Mouse (Mus musculus) layer of hippocampus, postnatal 10 days (tissue): ENCODE results near the gene Wbp4. TPM values are rescaled to one million over a fixed set of nuclear protein-coding genes. Genes with fewer than 3 reads are reported as not detected.
"Not testable (repeated sequence)": the region's sequence is repeated elsewhere in the genome, so short reads cannot be mapped to it uniquely, and the experiment has no call there.

ENCODE experiments used
- DNase-seq, 2 experiments: peaks; one replicate each; pipeline ENCODE4 v3.0.0; 2021; ENCODE audit warnings: low spot score in 2 of 2
- total RNA-seq, 2 experiments: library from RNA; stranded (reverse); gene quantifications; 2 replicates each; pipeline ENCODE4 v1.2.3; 2021

Wbp4 gene
- total RNA-seq, 2 experiments from 2014 or later: 49.7 to 51.2 TPM

GRCm38 (mm10) chr14:79460988-79461387, 20.3 kb downstream of the Wbp4 start:
- no peak for DNase-seq

DNA sequence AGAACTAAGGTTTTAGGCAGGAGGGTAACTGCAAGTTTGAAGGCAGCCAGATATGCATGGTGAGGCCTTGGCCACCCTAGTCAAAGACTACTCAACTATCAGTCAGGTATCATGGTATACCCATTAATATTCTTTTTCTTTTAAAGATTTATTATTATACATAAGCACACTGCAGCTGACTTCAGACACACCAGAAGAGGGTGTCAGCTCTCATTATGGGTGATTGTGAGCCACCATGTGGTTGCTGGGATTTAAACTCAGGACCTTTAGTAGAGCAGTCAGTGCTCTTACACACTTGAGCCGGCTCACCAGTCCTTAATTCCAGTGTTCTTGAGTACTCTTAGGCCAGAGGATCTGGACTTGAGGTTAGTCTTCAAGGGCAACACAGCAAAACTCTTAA, 20.9 kb downstream of the Wbp4 start:
- DNase-seq: no peak

GRCm38 (mm10) chr14:79452591-79452934, 28.8 kb downstream of the Wbp4 start:
- DNase-seq: not testable (repeated sequence)

DNA sequence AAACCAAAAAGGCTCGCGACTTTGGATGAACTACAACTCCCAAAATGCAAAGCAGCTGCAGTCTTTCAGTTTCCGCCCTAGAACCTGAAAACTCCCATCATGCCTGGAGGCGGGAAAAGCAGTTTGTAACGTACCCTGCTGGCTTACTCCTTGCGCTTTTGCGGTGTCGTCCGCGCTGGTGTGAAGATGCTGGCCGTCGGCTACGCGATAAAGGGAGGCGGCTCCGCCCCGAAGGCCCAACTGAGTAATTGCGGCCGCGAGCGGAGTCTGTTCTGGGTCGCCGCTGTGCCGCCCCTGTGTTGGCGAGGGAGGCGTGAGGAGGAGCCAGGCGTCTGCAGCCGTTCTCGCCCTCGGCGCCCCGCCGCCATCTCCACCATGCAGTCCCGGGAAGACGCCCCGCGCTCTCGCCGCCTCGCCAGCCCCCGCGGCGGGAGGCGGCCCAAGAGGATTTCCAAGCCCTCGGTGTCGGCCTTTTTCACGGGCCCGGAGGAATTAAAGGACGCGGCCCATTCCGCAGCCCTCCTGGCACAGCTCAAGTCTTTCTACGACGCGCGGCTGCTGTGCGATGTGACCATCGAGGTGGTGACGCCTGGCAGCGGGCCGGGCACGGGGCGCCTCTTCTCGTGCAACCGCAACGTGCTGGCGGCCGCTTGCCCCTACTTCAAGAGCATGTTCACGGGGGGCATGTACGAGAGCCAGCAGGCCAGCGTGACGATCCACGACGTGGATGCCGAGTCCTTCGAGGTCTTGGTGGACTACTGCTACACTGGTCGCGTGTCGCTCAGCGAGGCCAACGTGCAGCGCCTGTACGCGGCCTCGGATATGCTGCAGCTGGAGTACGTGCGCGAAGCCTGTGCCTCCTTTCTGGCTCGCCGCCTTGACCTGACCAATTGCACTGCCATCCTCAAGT, 29.4 kb downstream of the Wbp4 start, which contains the start of gene Kbtbd6:
Kbtbd6 (plus strand) TSS at position 155 of the 910 bp plus-strand sequence.
- peak; percentile 66 to 77 for DNase-seq

GRCm38 (mm10) chr14:79445055-79445620, 36.2 kb downstream of the Wbp4 start:
- DNase-seq: peak; percentile 28 to 39

GRCm38 (mm10) chr14:79444601-79445000, 36.7 kb downstream of the Wbp4 start:
- no peak for DNase-seq

DNA sequence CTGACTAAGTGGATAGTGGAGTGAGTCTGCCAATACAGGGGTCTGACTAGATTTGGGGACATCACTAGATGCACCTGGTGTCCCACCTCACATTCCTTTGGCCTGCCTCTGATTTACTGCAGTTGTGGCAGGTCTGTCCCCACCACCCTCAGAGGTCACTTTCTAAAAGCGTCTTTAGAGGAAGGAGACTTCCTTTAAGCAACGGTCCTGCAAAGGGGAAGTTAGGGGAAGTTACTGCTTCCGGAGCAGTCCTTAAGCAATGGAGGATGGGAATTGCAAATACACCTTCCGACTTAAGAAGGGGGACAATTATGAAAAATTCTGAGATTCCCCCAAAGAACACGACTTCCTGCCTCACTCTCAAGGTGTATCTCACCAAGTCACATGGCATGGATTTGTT, 39.9 kb downstream of the Wbp4 start:
- no peak for DNase-seq

- DNase-seq: no peak
These were observed 40.7 kb downstream of the Wbp4 start for GRCm38 (mm10) chr14:79440655-79441054.

GRCm38 (mm10) chr14:79434068-79434467, 47.3 kb downstream of the Wbp4 start:
- no peak for DNase-seq

DNA sequence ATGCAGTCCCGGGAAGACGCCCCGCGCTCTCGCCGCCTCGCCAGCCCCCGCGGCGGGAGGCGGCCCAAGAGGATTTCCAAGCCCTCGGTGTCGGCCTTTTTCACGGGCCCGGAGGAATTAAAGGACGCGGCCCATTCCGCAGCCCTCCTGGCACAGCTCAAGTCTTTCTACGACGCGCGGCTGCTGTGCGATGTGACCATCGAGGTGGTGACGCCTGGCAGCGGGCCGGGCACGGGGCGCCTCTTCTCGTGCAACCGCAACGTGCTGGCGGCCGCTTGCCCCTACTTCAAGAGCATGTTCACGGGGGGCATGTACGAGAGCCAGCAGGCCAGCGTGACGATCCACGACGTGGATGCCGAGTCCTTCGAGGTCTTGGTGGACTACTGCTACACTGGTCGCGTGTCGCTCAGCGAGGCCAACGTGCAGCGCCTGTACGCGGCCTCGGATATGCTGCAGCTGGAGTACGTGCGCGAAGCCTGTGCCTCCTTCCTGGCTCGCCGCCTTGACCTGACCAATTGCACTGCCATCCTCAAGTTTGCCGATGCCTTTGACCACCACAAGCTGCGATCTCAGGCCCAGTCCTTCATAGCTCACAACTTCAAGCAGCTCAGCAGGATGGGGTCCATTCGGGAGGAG, 54.5 kb downstream of the Wbp4 start:
- not testable (repeated sequence) for DNase-seq

DNA sequence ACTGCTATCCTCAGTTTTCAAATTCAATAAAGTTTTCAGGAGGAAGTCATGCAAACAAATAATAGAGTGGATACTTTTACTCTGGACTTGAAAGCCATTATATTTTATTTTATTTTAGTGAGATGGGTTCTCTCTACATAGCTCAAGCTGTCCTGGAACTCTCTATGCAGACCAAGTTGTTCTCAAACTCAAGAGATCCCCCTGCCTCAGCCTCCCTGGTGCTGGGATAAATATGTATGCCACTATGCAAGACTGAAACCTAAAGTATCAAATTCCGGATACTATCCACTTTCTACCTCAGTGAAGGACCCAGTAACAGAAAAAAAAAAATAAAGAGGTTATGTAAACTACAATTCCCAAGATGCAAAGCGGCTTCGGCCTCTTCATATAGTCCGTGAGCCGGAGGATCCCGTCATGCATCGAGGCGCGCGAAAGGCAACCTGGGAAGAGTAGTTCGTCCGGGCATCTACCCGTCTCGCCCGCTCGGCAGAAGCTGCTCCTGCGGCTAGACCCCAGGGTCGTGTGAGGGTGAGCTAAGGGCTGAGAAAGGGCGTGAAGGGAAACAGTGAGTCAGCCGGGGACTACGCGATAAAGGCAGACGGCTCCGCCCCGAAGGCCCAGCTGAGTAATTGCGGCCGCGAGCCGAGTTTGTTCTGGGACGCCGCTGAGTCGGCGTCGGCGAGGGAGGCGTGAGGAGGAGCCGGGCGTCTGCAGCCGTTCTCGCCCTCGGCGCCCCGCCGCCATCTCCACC, 55.2 kb downstream of the Wbp4 start, which contains the start of gene Kbtbd7:
Kbtbd7 (plus strand) TSS at position 533 of the 751 bp plus-strand sequence.
- DNase-seq: peak; percentile 87 to 92

DNA sequence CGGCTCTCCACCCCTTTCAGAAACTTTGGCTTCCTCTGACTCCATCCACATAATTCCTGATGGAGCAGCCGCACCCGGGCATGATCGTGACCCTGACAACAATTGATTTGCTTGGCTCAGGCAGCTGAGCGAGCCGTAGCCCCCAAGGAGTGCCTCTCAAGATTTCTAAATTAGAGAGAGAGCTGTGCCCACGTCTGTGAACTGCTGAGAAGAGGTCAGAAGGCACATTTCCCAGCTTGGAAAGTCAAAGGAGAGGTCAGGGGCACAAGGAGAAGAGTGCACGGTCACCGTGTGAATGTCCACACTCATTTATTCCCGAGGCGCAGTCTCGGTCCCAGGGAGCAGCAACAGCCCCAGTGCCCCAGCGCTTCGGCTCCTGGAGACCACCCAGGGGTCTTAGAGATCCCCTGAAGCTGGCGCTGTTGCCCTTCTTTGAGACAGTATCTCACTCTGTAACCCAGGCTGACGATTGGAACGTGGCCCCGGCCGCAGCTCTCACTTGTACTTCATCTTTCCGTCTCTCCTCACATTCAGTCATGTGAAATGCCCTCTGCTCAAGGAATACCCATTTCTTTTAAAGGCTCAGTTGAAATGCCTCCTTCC, 61.1 kb downstream of the Wbp4 start:
- DNase-seq: no peak

DNA sequence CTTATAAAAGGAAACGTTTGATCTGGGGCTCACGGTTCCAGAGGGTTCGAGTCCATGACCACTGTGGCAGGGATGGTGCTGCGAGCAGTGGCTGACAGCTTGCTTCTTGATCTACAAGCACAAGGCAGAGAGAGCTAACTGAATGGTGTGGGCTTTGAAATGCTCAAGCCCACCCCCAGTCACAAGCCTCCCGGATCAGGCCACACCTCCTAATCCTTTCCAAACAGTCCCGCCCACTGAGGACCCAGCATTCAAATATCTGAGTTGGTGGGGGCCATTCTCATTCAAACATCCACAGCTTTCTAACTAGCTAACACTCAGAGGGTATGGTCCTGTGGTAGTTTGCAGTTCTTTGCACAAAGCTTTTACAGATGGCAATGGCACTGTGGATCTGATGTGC, 68.2 kb downstream of the Wbp4 start:
- DNase-seq: no peak

- no peak for DNase-seq
These were observed 70.7 kb downstream of the Wbp4 start for GRCm38 (mm10) chr14:79410662-79411061.

Other genes starting within 250 kb of the Wbp4 start
- gene Zfp957, start 234.2 kb downstream of the Wbp4 start, total RNA-seq: not detected
- gene Rgcc, start 179.9 kb downstream of the Wbp4 start, total RNA-seq: 10 to 100 TPM; 37.3 to 45.2 TPM
- gene Naa16, start 90.7 kb downstream of the Wbp4 start, total RNA-seq: 10 to 100 TPM; 10.6 to 14.5 TPM
- gene Mtrf1, start 83.7 kb downstream of the Wbp4 start, total RNA-seq: 1 to 10 TPM; 4.4 to 6.3 TPM
- 10 to 100 TPM; 35.5 to 39.9 TPM for gene Kbtbd7, start 55.0 kb downstream of the Wbp4 start, total RNA-seq
- 1 to 10 TPM; 1.5 to 1.6 TPM for gene Kbtbd6, start 29.7 kb downstream of the Wbp4 start, total RNA-seq
- gene Elf1, start 326 bp downstream of the Wbp4 start, total RNA-seq: 1 to 10 TPM; 6.0 to 6.1 TPM
- 10 to 100 TPM; 89.6 to 95.4 TPM for gene Sugt1, start 106.2 kb upstream of the Wbp4 start, total RNA-seq
- 1 to 10 TPM; 2.5 to 3.0 TPM for gene Cnmd, start 180.7 kb upstream of the Wbp4 start, total RNA-seq